Mouse (Mus musculus): ENCODE data around the gene Eme1. TPM values are rescaled to one million over a fixed set of nuclear protein-coding genes. Genes with fewer than 3 reads are reported as not detected.

The Eme1 gene
- polyA plus RNA-seq, 1 experiment from 2014 or later, result 3.5 TPM

Other genes starting within 250 kb of the Eme1 start
- 15.1 and 20.5 TPM in 2 replicates for gene Cacna1g, start 179.8 kb downstream of the Eme1 start, polyA plus RNA-seq (2015; fragmentation: Nextera tagmentation; extraction: Ambion mirVana)
- 0.64 and 0.81 TPM in 2 replicates for gene Spata20, start 167.8 kb downstream of the Eme1 start, polyA plus RNA-seq (2015; fragmentation: Nextera tagmentation; extraction: Ambion mirVana)
- 2.8 and 3.0 TPM in 2 replicates for gene Epn3, start 154.0 kb downstream of the Eme1 start, polyA plus RNA-seq (2015; fragmentation: Nextera tagmentation; extraction: Ambion mirVana)
- 3.7 and 5.5 TPM in 2 replicates for gene Mycbpap, start 132.2 kb downstream of the Eme1 start, polyA plus RNA-seq (2015; fragmentation: Nextera tagmentation; extraction: Ambion mirVana)
- 10.0 and 11.7 TPM in 2 replicates for gene Rsad1, start 104.7 kb downstream of the Eme1 start, polyA plus RNA-seq (2015; fragmentation: Nextera tagmentation; extraction: Ambion mirVana)
- 0.39 and 0.72 TPM in 2 replicates for gene Chad, start 88.9 kb downstream of the Eme1 start, polyA plus RNA-seq (2015; fragmentation: Nextera tagmentation; extraction: Ambion mirVana)
- 1.8 and 2.3 TPM in 2 replicates for gene Acsf2, start 52.1 kb downstream of the Eme1 start, polyA plus RNA-seq (2015; fragmentation: Nextera tagmentation; extraction: Ambion mirVana)
- gene Lrrc59, start 24.2 kb downstream of the Eme1 start, polyA plus RNA-seq (2015; fragmentation: Nextera tagmentation; extraction: Ambion mirVana), result 153 and 171 TPM in 2 replicates
- 141 and 157 TPM in 2 replicates for gene Mrpl27, start 197 bp downstream of the Eme1 start, polyA plus RNA-seq (2015; fragmentation: Nextera tagmentation; extraction: Ambion mirVana)
- 13.0 and 14.4 TPM in 2 replicates for gene Xylt2, start 23.6 kb upstream of the Eme1 start, polyA plus RNA-seq (2015; fragmentation: Nextera tagmentation; extraction: Ambion mirVana)
- gene Gm11541, start 50.5 kb upstream of the Eme1 start, polyA plus RNA-seq (2015; fragmentation: Nextera tagmentation; extraction: Ambion mirVana), result 0.27 and 0.35 TPM in 2 replicates
- 0.26 TPM in 1 of 2 replicates, not detected in the other for gene Cdc34b, start 87.8 kb upstream of the Eme1 start, polyA plus RNA-seq (2015; fragmentation: Nextera tagmentation; extraction: Ambion mirVana)
- gene Tmem92, start 128.7 kb upstream of the Eme1 start, polyA plus RNA-seq (2015; fragmentation: Nextera tagmentation; extraction: Ambion mirVana), result not detected in 2 replicates